Mouse (Mus musculus) neural tube, embryonic 12.5 days (tissue): ENCODE measurements at regions not wholly inside any gene's neighbourhood (a gene's known extent, or its start where the extent isn't known, plus 50 kb on each side); places are given as distances from the start of the nearest gene placed in this dataset.

ENCODE experiments used
- ATAC-seq: fragments of 200-750 bp; cut with Nextera tagmentation; 2 replicates; pipeline ENCODE4 v1.8.0; 2017; ENCODE audit warnings: low read depth, mild to moderate bottlenecking, moderate TSS enrichment, moderate library complexity; ENCODE audit not compliant: low FRiP score
- H3K27ac ChIP-seq: fragments of 300-500 bp; sonication (generic); 2 replicates; pipeline ENCODE4 v1.5.1; 2016
- H3K27me3 ChIP-seq: fragments of 300-500 bp; sonication (generic); replicated peaks from 2 replicates; pipeline ENCODE4 v1.6.1; 2016; ENCODE audit warnings: mild to moderate bottlenecking
- H3K36me3 ChIP-seq: fragments of 300-500 bp; sonication (generic); 2 replicates; pipeline ENCODE4 v1.6.1; 2016; ENCODE audit warnings: mild to moderate bottlenecking
- H3K4me1 ChIP-seq: fragments of 300-500 bp; sonication (generic); 2 replicates; pipeline ENCODE4 v1.6.1; 2016
- H3K4me2 ChIP-seq: fragments of 300-500 bp; sonication (generic); replicated peaks from 2 replicates; pipeline ENCODE4 v1.6.1; 2016; ENCODE audit warnings: mild to moderate bottlenecking
- H3K4me3 ChIP-seq: fragments of 300-500 bp; sonication (generic); 2 replicates; pipeline ENCODE4 v1.5.1; 2016
- H3K9ac ChIP-seq: fragments of 300-500 bp; sonication (generic); 2 replicates; pipeline ENCODE4 v1.6.1; 2016; ENCODE audit warnings: mild to moderate bottlenecking
- H3K9me3 ChIP-seq: fragments of 300-500 bp; sonication (generic); 2 replicates; pipeline ENCODE4 v1.6.1; 2016; ENCODE audit warnings: mild to moderate bottlenecking
- WGBS: fragments of 180-500 bp; shearing (Covaris S2); methylation state at CpG from one replicate; pipeline ENCODE4 v1.1.7; 2016; 5-methylcytosine and 5-hydroxymethylcytosine counted together

GRCm38 (mm10) chr9:33814739-33815368 lies 670.8 kb upstream of the Kirrel3 start:
- no peak for ATAC-seq
- no peak overlapping the region for H3K27ac ChIP-seq
- 75% methylated on average over 5 of the region's 5 CpGs for WGBS
- H3K4me1 ChIP-seq = no peaks in the 10 kb centered on the region
- H3K4me2 ChIP-seq = no peak overlapping the region
- no peaks in the 10 kb centered on the region for H3K27me3 ChIP-seq
- H3K4me3 ChIP-seq = no peak overlapping the region
- no peak overlapping the region for H3K9ac ChIP-seq
- no peaks in the 10 kb centered on the region for H3K36me3 ChIP-seq
- H3K9me3 ChIP-seq = no peaks in the 10 kb centered on the region

- Histone ChIP-seq H3K9ac (no peak overlapping the region), H3K4me2 (no peak overlapping the region), H3K4me3 (no peak overlapping the region), H3K9me3 (no peaks in the 10 kb centered on the region), H3K36me3 (no peaks in the 10 kb centered on the region), H3K27me3 (no peaks in the 10 kb centered on the region), H3K4me1 (no peaks in the 10 kb centered on the region), H3K27ac (no peak overlapping the region)
- WGBS = 87% methylated on average over 9 of the region's 9 CpGs
- no peak for ATAC-seq
These were observed 662.9 kb upstream of the Kirrel3 start for GRCm38 (mm10) chr9:33822574-33823394.

- Histone ChIP-seq H3K4me3 (no peak overlapping the region), H3K4me1 (no peaks in the 10 kb centered on the region), H3K9ac (no peak overlapping the region), H3K36me3 (no peaks in the 10 kb centered on the region), H3K27ac (no peak overlapping the region), H3K27me3 (no peaks in the 10 kb centered on the region), H3K9me3 (no peaks in the 10 kb centered on the region), H3K4me2 (no peak overlapping the region)
- 72% methylated on average over 4 of the region's 4 CpGs for WGBS
- no peak for ATAC-seq
These were observed 659.6 kb upstream of the Kirrel3 start for GRCm38 (mm10) chr9:33826116-33826515.

GRCm38 (mm10) chr9:33827409-33827808 lies 658.3 kb upstream of the Kirrel3 start:
- no peak for ATAC-seq
- H3K9me3 ChIP-seq = no peaks in the 10 kb centered on the region
- 79% methylated on average over 2 of the region's 2 CpGs for WGBS
- H3K4me1 ChIP-seq = no peaks in the 10 kb centered on the region
- H3K27me3 ChIP-seq = no peaks in the 10 kb centered on the region
- H3K9ac ChIP-seq = no peak overlapping the region
- no peak overlapping the region for H3K4me2 ChIP-seq
- no peak overlapping the region for H3K27ac ChIP-seq
- no peaks in the 10 kb centered on the region for H3K36me3 ChIP-seq
- H3K4me3 ChIP-seq = no peak overlapping the region

GRCm38 (mm10) chr9:33837666-33838380 lies 647.9 kb upstream of the Kirrel3 start:
- no peak for ATAC-seq
- no peaks in the 10 kb centered on the region for H3K4me1 ChIP-seq
- no peaks in the 10 kb centered on the region for H3K36me3 ChIP-seq
- no peak overlapping the region for H3K27ac ChIP-seq
- H3K27me3 ChIP-seq = no peaks in the 10 kb centered on the region
- H3K4me2 ChIP-seq = no peak overlapping the region
- no peak overlapping the region for H3K9ac ChIP-seq
- H3K4me3 ChIP-seq = no peak overlapping the region
- no peaks in the 10 kb centered on the region for H3K9me3 ChIP-seq
- 75% methylated on average over 1 of the region's 1 CpGs for WGBS

GRCm38 (mm10) chr9:33849623-33850022 lies 636.1 kb upstream of the Kirrel3 start:
- no peak overlapping the region for H3K27ac ChIP-seq
- no peaks in the 10 kb centered on the region for H3K36me3 ChIP-seq
- H3K4me2 ChIP-seq = no peak overlapping the region
- H3K27me3 ChIP-seq = no peaks in the 10 kb centered on the region
- ATAC-seq = peak; percentile 44; the same call in 1 of the 2 replicates
- 45% methylated on average over 5 of the region's 5 CpGs for WGBS
- no peaks in the 10 kb centered on the region for H3K9me3 ChIP-seq
- H3K4me3 ChIP-seq = no peak overlapping the region
- H3K9ac ChIP-seq = no peak overlapping the region
- no peaks in the 10 kb centered on the region for H3K4me1 ChIP-seq

- no peak overlapping the region for H3K9ac ChIP-seq
- no peak overlapping the region for H3K4me3 ChIP-seq
- no peaks in the 10 kb centered on the region for H3K36me3 ChIP-seq
- no peak overlapping the region for H3K27ac ChIP-seq
- no peak for ATAC-seq
- no peak overlapping the region for H3K4me2 ChIP-seq
- WGBS = 70% methylated on average over 7 of the region's 7 CpGs
- no peaks in the 10 kb centered on the region for H3K27me3 ChIP-seq
- H3K4me1 ChIP-seq = no peaks in the 10 kb centered on the region
- no peaks in the 10 kb centered on the region for H3K9me3 ChIP-seq
These were observed 635.7 kb upstream of the Kirrel3 start for GRCm38 (mm10) chr9:33850024-33850423.

GRCm38 (mm10) chr9:33850993-33851392 lies 634.7 kb upstream of the Kirrel3 start:
- H3K4me1 ChIP-seq = no peaks in the 10 kb centered on the region
- H3K27me3 ChIP-seq = no peaks in the 10 kb centered on the region
- no peak overlapping the region for H3K27ac ChIP-seq
- no peaks in the 10 kb centered on the region for H3K36me3 ChIP-seq
- H3K9me3 ChIP-seq = no peaks in the 10 kb centered on the region
- H3K9ac ChIP-seq = no peak overlapping the region
- ATAC-seq = no peak
- H3K4me2 ChIP-seq = no peak overlapping the region
- H3K4me3 ChIP-seq = no peak overlapping the region

- no peak for ATAC-seq
- no peaks in the 10 kb centered on the region; the same call in 1 of the 2 replicates for H3K4me1 ChIP-seq
- WGBS = 38% methylated on average over 2 of the region's 2 CpGs
These were observed 629.5 kb upstream of the Kirrel3 start for GRCm38 (mm10) chr9:33856169-33856568.

GRCm38 (mm10) chr9:33858511-33858910 lies 627.2 kb upstream of the Kirrel3 start:
- no peaks in the 10 kb centered on the region; the same call in 1 of the 2 replicates for H3K4me1 ChIP-seq
- H3K36me3 ChIP-seq = no peaks in the 10 kb centered on the region
- H3K9me3 ChIP-seq = no peaks in the 10 kb centered on the region
- ATAC-seq = peak; percentile 53; the same call in 1 of the 2 replicates
- no peak overlapping the region for H3K4me2 ChIP-seq
- no peak overlapping the region for H3K9ac ChIP-seq
- no peak overlapping the region for H3K27ac ChIP-seq
- no peaks in the 10 kb centered on the region for H3K27me3 ChIP-seq
- no peak overlapping the region for H3K4me3 ChIP-seq
- 52% methylated on average over 5 of the region's 5 CpGs for WGBS

More at GRCm38 (mm10) chr9:33856169-33856568, 629.5 kb upstream of the Kirrel3 start:
- Histone ChIP-seq H3K27ac (no peak overlapping the region), H3K9me3 (no peaks in the 10 kb centered on the region), H3K9ac (no peak overlapping the region), H3K4me2 (no peak overlapping the region), H3K27me3 (no peaks in the 10 kb centered on the region), H3K36me3 (no peaks in the 10 kb centered on the region), H3K4me3 (no peak overlapping the region)

GRCm38 (mm10) chr9:33868666-33869065 lies 617.0 kb upstream of the Kirrel3 start:
- no peak overlapping the region for H3K27ac ChIP-seq
- H3K9ac ChIP-seq = no peak overlapping the region
- H3K4me3 ChIP-seq = no peak overlapping the region
- no peaks in the 10 kb centered on the region for H3K4me1 ChIP-seq
- no peak for ATAC-seq
- WGBS = 87% methylated on average over 5 of the region's 5 CpGs
- no peaks in the 10 kb centered on the region for H3K36me3 ChIP-seq
- no peak overlapping the region for H3K4me2 ChIP-seq
- no peaks in the 10 kb centered on the region for H3K9me3 ChIP-seq
- no peaks in the 10 kb centered on the region for H3K27me3 ChIP-seq

GRCm38 (mm10) chr9:33887279-33887678 lies 598.4 kb upstream of the Kirrel3 start:
- H3K27me3 ChIP-seq = no peaks in the 10 kb centered on the region
- no peak overlapping the region for H3K4me3 ChIP-seq
- H3K9ac ChIP-seq = no peak overlapping the region
- WGBS = 38% methylated on average over 2 of the region's 2 CpGs
- H3K36me3 ChIP-seq = no peaks in the 10 kb centered on the region
- no peaks in the 10 kb centered on the region for H3K4me1 ChIP-seq
- peak; percentile 66 for ATAC-seq
- H3K9me3 ChIP-seq = no peaks in the 10 kb centered on the region
- H3K27ac ChIP-seq = no peak overlapping the region
- H3K4me2 ChIP-seq = no peak overlapping the region
